Mouse (Mus musculus) forebrain, embryonic 12.5 days (tissue): ENCODE results near the gene Socs1. TPM values are rescaled to one million over a fixed set of nuclear protein-coding genes. Genes with fewer than 3 reads are reported as not detected.
A peak's percentile ranks its signal among the peaks of the same experiment; 100 is the strongest.
"Not testable (repeated sequence)": the region's sequence is repeated elsewhere in the genome, so short reads cannot be mapped to it uniquely, and the experiment has no call there.

Source experiments
- ATAC-seq: fragments of 200-750 bp; cut with Nextera tagmentation; 2 replicates; pipeline ENCODE4 v1.8.0; 2017; ENCODE audit warnings: moderate TSS enrichment; ENCODE audit not compliant: low FRiP score
- H3K27ac ChIP-seq: fragments of 300-500 bp; sonication (generic); 2 replicates; pipeline ENCODE4 v1.5.1; 2016; ENCODE audit warnings: mild to moderate bottlenecking
- H3K27me3 ChIP-seq: fragments of 300-500 bp; sonication (generic); 2 replicates; pipeline ENCODE4 v1.6.1; 2016; ENCODE audit warnings: mild to moderate bottlenecking
- H3K36me3 ChIP-seq: fragments of 300-500 bp; sonication (generic); replicated peaks from 2 replicates; pipeline ENCODE4 v1.6.1; 2016; ENCODE audit warnings: mild to moderate bottlenecking
- H3K4me1 ChIP-seq: fragments of 300-500 bp; sonication (generic); 2 replicates; pipeline ENCODE4 v1.6.1; 2016
- H3K4me2 ChIP-seq: fragments of 300-500 bp; sonication (generic); 2 replicates; pipeline ENCODE4 v1.6.1; 2016; ENCODE audit warnings: mild to moderate bottlenecking, moderate library complexity
- H3K4me3 ChIP-seq: fragments of 300-500 bp; sonication (generic); replicated peaks from 2 replicates; pipeline ENCODE4 v1.5.1; 2016; ENCODE audit warnings: mild to moderate bottlenecking
- H3K9ac ChIP-seq: fragments of 300-500 bp; sonication (generic); 2 replicates; pipeline ENCODE4 v1.6.1; 2016; ENCODE audit warnings: mild to moderate bottlenecking
- H3K9me3 ChIP-seq: fragments of 300-500 bp; sonication (generic); 2 replicates; pipeline ENCODE4 v1.6.1; 2016
- WGBS: fragments of 180-500 bp; shearing (Covaris S2); methylation state at CpG from one replicate; pipeline ENCODE4 v1.1.7; 2016; 5-methylcytosine and 5-hydroxymethylcytosine counted together
- polyA plus RNA-seq: library from polyadenylated mRNA; unstranded; fragments of >200 nt; fragmentation: Nextera tagmentation; extraction: Ambion mirVana; gene quantifications from 2 replicates; pipeline ENCODE4 v1.2.1, GENCODE M21; 2016

Socs1 gene
- polyA plus RNA-seq, 1 experiment from 2014 or later, result 2.6 TPM

GRCm38 (mm10) chr16:10812865-10813371, 27.6 kb upstream of the Socs1 start, which contains the start of gene Gm11172:
Gene Gm11172 (plus strand): TSS chr16:10812915.
- Histone ChIP-seq H3K9ac (no peak within 1 kb of the TSS), H3K27ac (no peak within 1 kb of the TSS), H3K27me3 (no peaks in the 10 kb centered on the region), H3K4me1 (no peaks in the 10 kb centered on the region), H3K9me3 (no peaks in the 10 kb centered on the region), H3K4me2 (no peak within 1 kb of the TSS), H3K36me3 (no peaks in the 10 kb centered on the region), H3K4me3 (no peak within 1 kb of the TSS)
- WGBS, result 83% methylated on average over 2 of the region's 2 CpGs
- no peak for ATAC-seq

- Histone ChIP-seq H3K4me3 (no peak overlapping the region), H3K27ac (no peak overlapping the region), H3K9ac (no peak overlapping the region), H3K9me3 (no peaks in the 10 kb centered on the region), H3K27me3 (no peaks in the 10 kb centered on the region), H3K4me2 (no peak overlapping the region), H3K4me1 (no peaks in the 10 kb centered on the region), H3K36me3 (no peaks in the 10 kb centered on the region)
- WGBS, result 92% methylated on average over 1 of the region's 1 CpGs
- no peak for ATAC-seq
These were observed 25.0 kb upstream of the Socs1 start for GRCm38 (mm10) chr16:10810376-10810775.

- 83% methylated on average over 10 of the region's 10 CpGs for WGBS
- no peak for ATAC-seq
These were observed 20.6 kb upstream of the Socs1 start, which contains the start of gene Prm1 for GRCm38 (mm10) chr16:10805789-10806527. Gene Prm1 (minus strand): TSS chr16:10805839.

GRCm38 (mm10) chr16:10802420-10802819, 17.1 kb upstream of the Socs1 start:
- not testable (repeated sequence) for ATAC-seq, H3K27me3 ChIP-seq
- WGBS, result 86% methylated on average over 3 of the region's 3 CpGs

More at GRCm38 (mm10) chr16:10805789-10806527, 20.6 kb upstream of the Socs1 start, which contains the start of gene Prm1:
- Histone ChIP-seq H3K4me1 (no peaks in the 10 kb centered on the region), H3K27ac (no peak within 1 kb of the TSS), H3K4me2 (no peak within 1 kb of the TSS), H3K9ac (no peak within 1 kb of the TSS), H3K4me3 (no peak within 1 kb of the TSS), H3K36me3 (no peaks in the 10 kb centered on the region), H3K9me3 (no peaks in the 10 kb centered on the region), H3K27me3 (0 out of 2 replicates have a peak, but pooled peaks cover 4% of the 10 kb centered on the region)

GRCm38 (mm10) chr16:10796034-10796433, 10.7 kb upstream of the Socs1 start, which contains the start of gene Prm2:
Gene Prm2 (minus strand): TSS chr16:10796134.
- Histone ChIP-seq H3K4me1 (no peaks in the 10 kb centered on the region), H3K4me3 (no peak within 1 kb of the TSS), H3K9ac (no peak within 1 kb of the TSS), H3K27ac (no peak within 1 kb of the TSS), H3K4me2 (no peak within 1 kb of the TSS), H3K9me3 (no peaks in the 10 kb centered on the region), H3K36me3 (no peaks in the 10 kb centered on the region), H3K27me3 (peaks cover 12% of the 10 kb centered on the region)
- ATAC-seq, result no peak
- 80% methylated on average over 6 of the region's 6 CpGs for WGBS

More at GRCm38 (mm10) chr16:10802420-10802819, 17.1 kb upstream of the Socs1 start:
- H3K36me3 ChIP-seq, H3K9ac ChIP-seq, H3K4me3 ChIP-seq, H3K4me1 ChIP-seq, H3K4me2 ChIP-seq, H3K9me3 ChIP-seq, H3K27ac ChIP-seq: not testable (repeated sequence)

GRCm38 (mm10) chr16:10790702-10791101, 5.4 kb upstream of the Socs1 start, which contains the start of gene Prm3:
Gene Prm3 (minus strand): TSS chr16:10790914.
- peaks cover 9% of the 10 kb centered on the region; the same call in 1 of the 2 replicates for H3K4me1 ChIP-seq
- no peak within 1 kb of the TSS for H3K9ac ChIP-seq
- ATAC-seq, result no peak
- H3K27ac ChIP-seq, result no peak within 1 kb of the TSS
- peaks cover under 1% of the 10 kb centered on the region; the same call in 1 of the 2 replicates for H3K27me3 ChIP-seq
- WGBS, result 82% methylated on average over 9 of the region's 9 CpGs
- H3K4me2 ChIP-seq, result no peak within 1 kb of the TSS
- H3K9me3 ChIP-seq, result no peaks in the 10 kb centered on the region
- H3K4me3 ChIP-seq, result no peak within 1 kb of the TSS
- H3K36me3 ChIP-seq, result no peaks in the 10 kb centered on the region

GRCm38 (mm10) chr16:10788866-10789265, 3.5 kb upstream of the Socs1 start:
- peaks cover 11% of the 10 kb centered on the region for H3K27me3 ChIP-seq
- no peak overlapping the region for H3K4me2 ChIP-seq
- peaks cover 16% of the 10 kb centered on the region for H3K4me1 ChIP-seq
- ATAC-seq, result no peak
- H3K36me3 ChIP-seq, result no peaks in the 10 kb centered on the region
- no peak overlapping the region for H3K27ac ChIP-seq
- no peak overlapping the region for H3K4me3 ChIP-seq
- no peaks in the 10 kb centered on the region for H3K9me3 ChIP-seq
- no peak overlapping the region for H3K9ac ChIP-seq
- 37% methylated on average over 4 of the region's 4 CpGs for WGBS

- no peak for ATAC-seq
- H3K27me3 ChIP-seq, result peaks cover 17% of the 10 kb centered on the region
- no peak within 1 kb of the TSS for H3K4me2 ChIP-seq
- H3K9me3 ChIP-seq, result no peaks in the 10 kb centered on the region
- no peak within 1 kb of the TSS for H3K4me3 ChIP-seq
- no peak within 1 kb of the TSS for H3K9ac ChIP-seq
- WGBS, result 57% methylated on average over 16 of the region's 16 CpGs
- H3K36me3 ChIP-seq, result no peaks in the 10 kb centered on the region
- H3K4me1 ChIP-seq, result peaks cover 16% of the 10 kb centered on the region
- H3K27ac ChIP-seq, result no peak within 1 kb of the TSS
These were observed 2.9 kb upstream of the Socs1 start, which contains the start of gene Tnp2 for GRCm38 (mm10) chr16:10788271-10788670. Gene Tnp2 (minus strand): TSS chr16:10788660.

GRCm38 (mm10) chr16:10787548-10788058, 2.3 kb upstream of the Socs1 start:
- H3K4me2 ChIP-seq, result no peak overlapping the region
- no peaks in the 10 kb centered on the region for H3K9me3 ChIP-seq
- H3K27me3 ChIP-seq, result peaks cover 23% of the 10 kb centered on the region
- no peak for ATAC-seq
- H3K36me3 ChIP-seq, result no peaks in the 10 kb centered on the region
- H3K9ac ChIP-seq, result no peak overlapping the region
- no peak overlapping the region for H3K27ac ChIP-seq
- 90% methylated on average over 7 of the region's 7 CpGs for WGBS
- H3K4me1 ChIP-seq, result peaks cover 21% of the 10 kb centered on the region
- H3K4me3 ChIP-seq, result no peak overlapping the region

- H3K36me3 ChIP-seq, result no peaks in the 10 kb centered on the region
- no peak overlapping the region for H3K9ac ChIP-seq
- H3K4me1 ChIP-seq, result peaks cover 27% of the 10 kb centered on the region
- H3K27ac ChIP-seq, result no peak overlapping the region; the same call in 1 of the 2 replicates
- no peak for ATAC-seq
- no peak overlapping the region for H3K4me3 ChIP-seq
- H3K4me2 ChIP-seq, result no peak overlapping the region
- 67% methylated on average over 4 of the region's 4 CpGs for WGBS
- no peaks in the 10 kb centered on the region for H3K9me3 ChIP-seq
- H3K27me3 ChIP-seq, result peaks cover 27% of the 10 kb centered on the region
These were observed 1.6 kb upstream of the Socs1 start for GRCm38 (mm10) chr16:10786782-10787547.

- H3K36me3 ChIP-seq, result no peaks in the 10 kb centered on the region
- peak overlapping the region; percentile 65 for H3K9ac ChIP-seq
- H3K27me3 ChIP-seq, result peaks cover 30% of the 10 kb centered on the region
- peaks cover 30% of the 10 kb centered on the region for H3K4me1 ChIP-seq
- peak overlapping the region; percentile 82 for H3K4me2 ChIP-seq
- whole genome bisulfite sequencing, result 1% methylated on average over 9 of the region's 9 CpGs
- peak overlapping the region; percentile 76 for H3K27ac ChIP-seq
- ATAC-seq, result peak; percentile 51
- H3K9me3 ChIP-seq, result no peaks in the 10 kb centered on the region
- peak overlapping the region; percentile 70 for H3K4me3 ChIP-seq
These were observed 952 bp upstream of the Socs1 start for GRCm38 (mm10) chr16:10786288-10786687.
